ENCODE assay signal across 10 mouse cellular contexts in genomic region chr19:32225097-32225490, GRCm38 (mm10).
DNase-seq lines count a peak whose midpoint lies in the region; ATAC-seq and TF ChIP-seq lines count a peak whose summit lies in the region.
"Had no signal": no experiment of that assay in that cellular context is flagged by ENCODE, and none has a peak within 500 bp of the region (broad histone marks: within the 10 kb centered on the region; RNA-seq: fewer than 3 reads in every experiment).

No protein-coding gene starts in this region.

- H3K27ac ChIP-seq in left cerebral cortex, adult 2 months: no peak overlapping the region
- no peak overlapping the region for H3K27ac ChIP-seq in liver, embryonic 14.5 days
- no peak overlapping the region for H3K27ac ChIP-seq in hindbrain, embryonic 10.5 days

- DNase-seq in frontal cortex, postnatal 36 days (ENCODE audit: low spot score in 2 of 2): no peak
- no peak for DNase-seq in left cerebral cortex, adult 2 months (ENCODE audit: extremely low spot score in 1 of 2, low spot score in 2 of 2)
- DNase-seq in left cerebral cortex, postnatal 25 days (ENCODE audit: low spot score in 2 of 2): no peak
- DNase-seq in NIH3T3 (ENCODE audit: low read depth): peak; percentile 41
- DNase-seq in liver, embryonic 14.5 days (ENCODE audit: low read depth in 3 of 3, low spot score in 3 of 3): no peak
- no peak for DNase-seq in hindbrain, embryonic 10.5 days (ENCODE audit: low spot score)
- no peak for DNase-seq in cerebellum, postnatal 36 days
- DNase-seq: gastrocnemius, postnatal 10 days; kidney, postnatal 10 days had no signal

- peak; percentile 17 for TF ChIP-seq CTCF in left cerebral cortex, adult 2 months (IDR thresholded peaks at IDR 0.05)
- TF ChIP-seq CTCF in liver, embryonic 14.5 days (IDR thresholded peaks at IDR 0.05; ENCODE audit: low read depth): 0 out of 2 replicates have a peak, but pooled peaks have one; percentile 33

- H3K27me3 ChIP-seq in liver, embryonic 14.5 days (ENCODE audit: control insufficient read depth, insufficient read depth, low read length): no peaks in the 10 kb centered on the region
- H3K27me3 ChIP-seq in hindbrain, embryonic 10.5 days (ENCODE audit: insufficient read depth, poor library complexity, severe bottlenecking): no peaks in the 10 kb centered on the region

- no peaks in the 10 kb centered on the region for H3K9me3 ChIP-seq in liver, embryonic 14.5 days (ENCODE audit: control insufficient read depth, low read length)
- H3K9me3 ChIP-seq in hindbrain, embryonic 10.5 days: no peaks in the 10 kb centered on the region

- no peak overlapping the region for H3K9ac ChIP-seq in liver, embryonic 14.5 days (replicated peaks)

- WGBS in liver, embryonic 14.5 days (ENCODE audit: insufficient replicate concordance): 64% methylated on average over 9 of the region's 9 CpGs
- WGBS in hindbrain, embryonic 10.5 days: 79% methylated on average over 9 of the region's 9 CpGs

- peaks cover 29% of the 10 kb centered on the region for H3K36me3 ChIP-seq in liver, embryonic 14.5 days (replicated peaks; ENCODE audit: control insufficient read depth, insufficient read depth, low read depth)
- 0 out of 2 replicates have a peak, but pooled peaks cover 7% of the 10 kb centered on the region for H3K36me3 ChIP-seq in hindbrain, embryonic 10.5 days

- H3K4me1 ChIP-seq in liver, embryonic 14.5 days (replicated peaks; ENCODE audit: control insufficient read depth in 2 of 2, insufficient read depth in 2 of 2, low read length in 1 of 2): peaks cover 54 to 59% of the 10 kb centered on the region in 2 experiments
- H3K4me1 ChIP-seq in hindbrain, embryonic 10.5 days (replicated peaks): peaks cover 5% of the 10 kb centered on the region; the same call in 1 of the 2 replicates

- H3K4me3 ChIP-seq in left cerebral cortex, adult 2 months: no peak overlapping the region
- H3K4me3 ChIP-seq in liver, embryonic 14.5 days (ENCODE audit: insufficient read depth in 1 of 2, low read depth in 2 of 2, low read length in 2 of 2): no peak overlapping the region
- H3K4me3 ChIP-seq in hindbrain, embryonic 10.5 days: no peak overlapping the region

- ATAC-seq in frontal cortex, adult (ENCODE audit: low TSS enrichment): peak; percentile 60; the same call in 1 of the 2 replicates
- ATAC-seq in liver, embryonic 14.5 days (ENCODE audit: insufficient read depth): no peak

- H3K4me2 ChIP-seq in liver, embryonic 14.5 days (ENCODE audit: low read depth): no peak overlapping the region

- TF ChIP-seq EP300 in liver, embryonic 14.5 days (IDR thresholded peaks at IDR 0.05; ENCODE audit: low read depth): no peak

- intact Hi-C loops in left cerebral cortex, adult 2 months (cut with DNase I): no loop called here
- intact Hi-C loops in left cerebral cortex, postnatal 25 days (cut with DNase I): no loop called here
